Mouse (Mus musculus): ENCODE measurements around the gene Ctsw. TPM values are rescaled to one million over a fixed set of nuclear protein-coding genes. Genes with fewer than 3 reads are reported as not detected.

Gene Ctsw
- polyA plus RNA-seq, 1 experiment from 2014 or later: 0.54 TPM

- H3K4me3 ChIP-seq (ENCODE audit: low read length): no peak overlapping the region
- 95% methylated on average over 8 of the region's 8 CpGs for WGBS
- no peaks in the 10 kb centered on the region for H3K27me3 ChIP-seq (ENCODE audit: control insufficient read depth, insufficient read depth, low read length)
- H3K36me3 ChIP-seq (ENCODE audit: control insufficient read depth, insufficient read depth, low read length): peaks cover 25% of the 10 kb centered on the region
- no peak overlapping the region for H3K27ac ChIP-seq (ENCODE audit: low read depth, low read length)
- no peak overlapping the region for H3K4me2 ChIP-seq (replicated peaks; ENCODE audit: low read depth, low read length)
- H3K9me3 ChIP-seq (ENCODE audit: control insufficient read depth, low read length): no peaks in the 10 kb centered on the region
- peaks cover 12% of the 10 kb centered on the region for H3K4me1 ChIP-seq (ENCODE audit: control insufficient read depth, insufficient read depth, low read length)
- ATAC-seq (ENCODE audit: low FRiP score, low TSS enrichment): no peak
- no peak overlapping the region for H3K9ac ChIP-seq (ENCODE audit: low read depth, low read length)
Observed at GRCm38 (mm10) chr19:5418750-5419466, 49.4 kb downstream of the Ctsw start.

Other genes with a start within 250 kb of the Ctsw start
- gene Pacs1, start 195.4 kb downstream of the Ctsw start, polyA plus RNA-seq (2014; fragmentation: Nextera tagmentation; extraction: Ambion mirVana): 17.6 and 30.4 TPM in 2 replicates
- 293 and 384 TPM in 2 replicates for gene Sf3b2, start 173.1 kb downstream of the Ctsw start, polyA plus RNA-seq (2014; fragmentation: Nextera tagmentation; extraction: Ambion mirVana)
- gene Gal3st3, start 170.2 kb downstream of the Ctsw start, polyA plus RNA-seq (2014; fragmentation: Nextera tagmentation; extraction: Ambion mirVana): 2.9 and 4.4 TPM in 2 replicates
- gene Catsper1, start 132.8 kb downstream of the Ctsw start, polyA plus RNA-seq (2014; fragmentation: Nextera tagmentation; extraction: Ambion mirVana): not detected in 2 replicates
- gene Cst6, start 118.9 kb downstream of the Ctsw start, polyA plus RNA-seq (2014; fragmentation: Nextera tagmentation; extraction: Ambion mirVana): 1.3 TPM in 1 of 2 replicates, not detected in the other
- 49.9 and 57.1 TPM in 2 replicates for gene Eif1ad, start 101.8 kb downstream of the Ctsw start, polyA plus RNA-seq (2014; fragmentation: Nextera tagmentation; extraction: Ambion mirVana)
- 527 and 609 TPM in 2 replicates for gene Banf1, start 101.3 kb downstream of the Ctsw start, polyA plus RNA-seq (2014; fragmentation: Nextera tagmentation; extraction: Ambion mirVana)
- 74.2 and 80.6 TPM in 2 replicates for gene Sart1, start 79.8 kb downstream of the Ctsw start, polyA plus RNA-seq (2014; fragmentation: Nextera tagmentation; extraction: Ambion mirVana)
- gene Tsga10ip, start 66.0 kb downstream of the Ctsw start, polyA plus RNA-seq (2014; fragmentation: Nextera tagmentation; extraction: Ambion mirVana): 0.16 and 0.35 TPM in 2 replicates
- 191 and 248 TPM in 2 replicates for gene Drap1, start 43.5 kb downstream of the Ctsw start, polyA plus RNA-seq (2014; fragmentation: Nextera tagmentation; extraction: Ambion mirVana)
- gene AI837181, start 43.4 kb downstream of the Ctsw start, polyA plus RNA-seq (2014; fragmentation: Nextera tagmentation; extraction: Ambion mirVana): 39.0 and 40.8 TPM in 2 replicates
- not detected in 2 replicates for gene Fosl1, start 21.0 kb downstream of the Ctsw start, polyA plus RNA-seq (2014; fragmentation: Nextera tagmentation; extraction: Ambion mirVana)
- 8.5 and 11.3 TPM in 2 replicates for gene Ccdc85b, start 10.6 kb downstream of the Ctsw start, polyA plus RNA-seq (2014; fragmentation: Nextera tagmentation; extraction: Ambion mirVana)
- 122 and 125 TPM in 2 replicates for gene Fibp, start 7.9 kb downstream of the Ctsw start, polyA plus RNA-seq (2014; fragmentation: Nextera tagmentation; extraction: Ambion mirVana)
- 109 and 139 TPM in 2 replicates for gene Efemp2, start 5.4 kb upstream of the Ctsw start, polyA plus RNA-seq (2014; fragmentation: Nextera tagmentation; extraction: Ambion mirVana)
- gene Mus81, start 19.9 kb upstream of the Ctsw start, polyA plus RNA-seq (2014; fragmentation: Nextera tagmentation; extraction: Ambion mirVana): 36.2 and 42.2 TPM in 2 replicates
- 3,114 and 3,144 TPM in 2 replicates for gene Cfl1, start 21.9 kb upstream of the Ctsw start, polyA plus RNA-seq (2014; fragmentation: Nextera tagmentation; extraction: Ambion mirVana)
- 0.19 TPM in 1 of 2 replicates, not detected in the other for gene 1700020D05Rik, start 35.3 kb upstream of the Ctsw start, polyA plus RNA-seq (2014; fragmentation: Nextera tagmentation; extraction: Ambion mirVana)
- 5.7 and 6.5 TPM in 2 replicates for gene Snx32, start 42.0 kb upstream of the Ctsw start, polyA plus RNA-seq (2014; fragmentation: Nextera tagmentation; extraction: Ambion mirVana)
- 11.1 and 11.8 TPM in 2 replicates for gene Ovol1, start 92.1 kb upstream of the Ctsw start, polyA plus RNA-seq (2014; fragmentation: Nextera tagmentation; extraction: Ambion mirVana)
- gene Ap5b1, start 99.5 kb upstream of the Ctsw start, polyA plus RNA-seq (2014; fragmentation: Nextera tagmentation; extraction: Ambion mirVana): 7.6 and 9.2 TPM in 2 replicates
- 159 and 182 TPM in 2 replicates for gene Rnaseh2c, start 133.4 kb upstream of the Ctsw start, polyA plus RNA-seq (2014; fragmentation: Nextera tagmentation; extraction: Ambion mirVana)
- 31.5 and 36.0 TPM in 2 replicates for gene Kat5, start 141.7 kb upstream of the Ctsw start, polyA plus RNA-seq (2014; fragmentation: Nextera tagmentation; extraction: Ambion mirVana)
- gene Rela, start 169.0 kb upstream of the Ctsw start, polyA plus RNA-seq (2014; fragmentation: Nextera tagmentation; extraction: Ambion mirVana): 42.4 and 49.8 TPM in 2 replicates
- gene Sipa1, start 195.2 kb upstream of the Ctsw start, polyA plus RNA-seq (2014; fragmentation: Nextera tagmentation; extraction: Ambion mirVana): 17.4 and 26.8 TPM in 2 replicates
- gene Map3k11, start 220.2 kb upstream of the Ctsw start, polyA plus RNA-seq (2014; fragmentation: Nextera tagmentation; extraction: Ambion mirVana): 26.8 and 33.6 TPM in 2 replicates
- gene Pcnx3, start 220.4 kb upstream of the Ctsw start, polyA plus RNA-seq (2014; fragmentation: Nextera tagmentation; extraction: Ambion mirVana): 31.2 and 35.4 TPM in 2 replicates
- gene Kcnk7, start 235.9 kb upstream of the Ctsw start, polyA plus RNA-seq (2014; fragmentation: Nextera tagmentation; extraction: Ambion mirVana): 0.39 and 0.42 TPM in 2 replicates

All from kidney, embryonic 14.5 days (tissue).